Mouse (Mus musculus): Measurements from ENCODE around the gene Jagn1. TPM values are rescaled to one million over a fixed set of nuclear protein-coding genes. Genes with fewer than 3 reads are reported as not detected.

Jagn1 gene
- polyA plus RNA-seq, 1 experiment from 2014 or later: 104 TPM

- peaks cover 26% of the 10 kb centered on the region for H3K36me3 ChIP-seq
- peaks cover 15% of the 10 kb centered on the region for H3K4me1 ChIP-seq
- WGBS: 11% methylated on average over 16 of the region's 16 CpGs
- no peaks in the 10 kb centered on the region for H3K9me3 ChIP-seq (replicated peaks)
- peak overlapping the region; percentile 66 for H3K9ac ChIP-seq
- ATAC-seq (replicated peaks; ENCODE audit: low FRiP score): peak; percentile 77
- H3K4me2 ChIP-seq: peak overlapping the region; percentile 90
- peak overlapping the region; percentile 65 for H3K27ac ChIP-seq
- H3K4me3 ChIP-seq (replicated peaks): peak overlapping the region; percentile 63
- H3K27me3 ChIP-seq: no peaks in the 10 kb centered on the region
These were observed 23.7 kb upstream of the Jagn1 start for GRCm38 (mm10) chr6:113418441-113419198.

GRCm38 (mm10) chr6:113419199-113419587 is 23.2 kb upstream of the Jagn1 start, which contains the start of gene Rpusd3:
Gene Rpusd3 (minus strand): TSS chr6:113419340.
- Histone ChIP-seq H3K4me3 (replicated peaks) (peak within 1 kb of the TSS; percentile 63), H3K27me3 (no peaks in the 10 kb centered on the region), H3K9ac (peak within 1 kb of the TSS; percentile 66), H3K4me1 (peaks cover 15% of the 10 kb centered on the region), H3K4me2 (peak within 1 kb of the TSS; percentile 90), H3K27ac (peak within 1 kb of the TSS; percentile 65), H3K9me3 (replicated peaks) (no peaks in the 10 kb centered on the region), H3K36me3 (peaks cover 26% of the 10 kb centered on the region)
- ATAC-seq (replicated peaks; ENCODE audit: low FRiP score): peak; percentile 97
- under 1% methylated on average over 25 of the region's 25 CpGs for WGBS

- no peaks in the 10 kb centered on the region for H3K27me3 ChIP-seq
- H3K9me3 ChIP-seq (replicated peaks): peaks cover 3% of the 10 kb centered on the region; the same call in 1 of the 2 replicates
- H3K36me3 ChIP-seq: no peaks in the 10 kb centered on the region
- peaks cover 10% of the 10 kb centered on the region for H3K4me1 ChIP-seq
- no peak overlapping the region for H3K9ac ChIP-seq
- H3K4me2 ChIP-seq: no peak overlapping the region
- ATAC-seq (replicated peaks; ENCODE audit: low FRiP score): no peak
- no peak overlapping the region for H3K4me3 ChIP-seq (replicated peaks)
- 77% methylated on average over 4 of the region's 4 CpGs for WGBS
- H3K27ac ChIP-seq: no peak overlapping the region
These were observed 19.4 kb upstream of the Jagn1 start for GRCm38 (mm10) chr6:113423000-113423399.

GRCm38 (mm10) chr6:113424187-113424586 is 18.2 kb upstream of the Jagn1 start:
- ATAC-seq (replicated peaks; ENCODE audit: low FRiP score): no peak
- WGBS: 82% methylated on average over 7 of the region's 7 CpGs

GRCm38 (mm10) chr6:113426696-113427095 is 15.7 kb upstream of the Jagn1 start:
- peaks cover 3% of the 10 kb centered on the region; the same call in 1 of the 2 replicates for H3K9me3 ChIP-seq (replicated peaks)
- no peak for ATAC-seq (replicated peaks; ENCODE audit: low FRiP score)
- H3K27ac ChIP-seq: no peak overlapping the region
- H3K4me3 ChIP-seq (replicated peaks): no peak overlapping the region
- no peaks in the 10 kb centered on the region for H3K36me3 ChIP-seq
- H3K27me3 ChIP-seq: no peaks in the 10 kb centered on the region
- WGBS: 92% methylated on average over 4 of the region's 4 CpGs
- H3K4me1 ChIP-seq: no peaks in the 10 kb centered on the region
- no peak overlapping the region for H3K9ac ChIP-seq
- H3K4me2 ChIP-seq: no peak overlapping the region

More at GRCm38 (mm10) chr6:113424187-113424586, 18.2 kb upstream of the Jagn1 start:
- H3K4me3 ChIP-seq (replicated peaks): no peak overlapping the region
- H3K27ac ChIP-seq: no peak overlapping the region
- H3K4me1 ChIP-seq: peaks cover 3% of the 10 kb centered on the region
- no peaks in the 10 kb centered on the region for H3K27me3 ChIP-seq
- H3K9me3 ChIP-seq (replicated peaks): peaks cover 3% of the 10 kb centered on the region; the same call in 1 of the 2 replicates
- H3K9ac ChIP-seq: no peak overlapping the region
- H3K4me2 ChIP-seq: no peak overlapping the region
- no peaks in the 10 kb centered on the region for H3K36me3 ChIP-seq

- no peaks in the 10 kb centered on the region for H3K27me3 ChIP-seq
- no peak overlapping the region for H3K27ac ChIP-seq
- no peak for ATAC-seq (replicated peaks; ENCODE audit: low FRiP score)
- 0 out of 2 replicates have a peak, but pooled peaks cover 4% of the 10 kb centered on the region for H3K4me1 ChIP-seq
- no peak overlapping the region for H3K9ac ChIP-seq
- H3K9me3 ChIP-seq (replicated peaks): peaks cover 3% of the 10 kb centered on the region; the same call in 1 of the 2 replicates
- H3K36me3 ChIP-seq: no peaks in the 10 kb centered on the region
- 59% methylated on average over 3 of the region's 3 CpGs for WGBS
- H3K4me2 ChIP-seq: no peak overlapping the region
- no peak overlapping the region for H3K4me3 ChIP-seq (replicated peaks)
These were observed 15.0 kb upstream of the Jagn1 start for GRCm38 (mm10) chr6:113427397-113427796.

- Histone ChIP-seq H3K9ac (no peak overlapping the region), H3K4me2 (no peak overlapping the region), H3K4me1 (0 out of 2 replicates have a peak, but pooled peaks cover 4% of the 10 kb centered on the region), H3K4me3 (replicated peaks) (no peak overlapping the region), H3K27me3 (no peaks in the 10 kb centered on the region), H3K9me3 (replicated peaks) (peaks cover 3% of the 10 kb centered on the region; the same call in 1 of the 2 replicates), H3K27ac (no peak overlapping the region), H3K36me3 (no peaks in the 10 kb centered on the region)
- 89% methylated on average over 16 of the region's 16 CpGs for WGBS
- no peak for ATAC-seq (replicated peaks; ENCODE audit: low FRiP score)
These were observed 14.4 kb upstream of the Jagn1 start for GRCm38 (mm10) chr6:113428006-113428405.

GRCm38 (mm10) chr6:113429965-113430364 is 12.4 kb upstream of the Jagn1 start:
- no peak for ATAC-seq (replicated peaks; ENCODE audit: low FRiP score)
- peaks cover 3% of the 10 kb centered on the region; the same call in 1 of the 2 replicates for H3K9me3 ChIP-seq (replicated peaks)
- no peak overlapping the region for H3K27ac ChIP-seq
- 0 out of 2 replicates have a peak, but pooled peaks cover 4% of the 10 kb centered on the region for H3K4me1 ChIP-seq
- 75% methylated on average over 3 of the region's 3 CpGs for WGBS
- H3K9ac ChIP-seq: no peak overlapping the region
- no peaks in the 10 kb centered on the region for H3K27me3 ChIP-seq
- no peak overlapping the region for H3K4me3 ChIP-seq (replicated peaks)
- H3K4me2 ChIP-seq: no peak overlapping the region
- no peaks in the 10 kb centered on the region for H3K36me3 ChIP-seq

- H3K9me3 ChIP-seq (replicated peaks): peaks cover 3% of the 10 kb centered on the region; the same call in 1 of the 2 replicates
- no peak overlapping the region for H3K4me2 ChIP-seq
- H3K27me3 ChIP-seq: no peaks in the 10 kb centered on the region
- H3K9ac ChIP-seq: no peak overlapping the region
- no peak for ATAC-seq (replicated peaks; ENCODE audit: low FRiP score)
- 0 out of 2 replicates have a peak, but pooled peaks cover 4% of the 10 kb centered on the region for H3K4me1 ChIP-seq
- no peak overlapping the region for H3K4me3 ChIP-seq (replicated peaks)
- WGBS: 55% methylated on average over 3 of the region's 3 CpGs
- H3K36me3 ChIP-seq: no peaks in the 10 kb centered on the region
- no peak overlapping the region for H3K27ac ChIP-seq
These were observed 11.5 kb upstream of the Jagn1 start for GRCm38 (mm10) chr6:113430846-113431245.

- H3K27ac ChIP-seq: 0 out of 2 replicates have a peak overlapping the region, but pooled peaks have one; percentile 5
- H3K4me3 ChIP-seq (replicated peaks): no peak overlapping the region
- H3K4me2 ChIP-seq: no peak overlapping the region
- H3K4me1 ChIP-seq: 0 out of 2 replicates have a peak, but pooled peaks cover 4% of the 10 kb centered on the region
- 51% methylated on average over 3 of the region's 3 CpGs for WGBS
- ATAC-seq (replicated peaks; ENCODE audit: low FRiP score): no peak
- no peaks in the 10 kb centered on the region for H3K27me3 ChIP-seq
- H3K9ac ChIP-seq: no peak overlapping the region
- H3K36me3 ChIP-seq: no peaks in the 10 kb centered on the region
- H3K9me3 ChIP-seq (replicated peaks): peaks cover 3% of the 10 kb centered on the region; the same call in 1 of the 2 replicates
These were observed 10.6 kb upstream of the Jagn1 start for GRCm38 (mm10) chr6:113431801-113432200.

- Histone ChIP-seq H3K4me3 (replicated peaks) (no peak overlapping the region), H3K27ac (no peak overlapping the region), H3K4me1 (0 out of 2 replicates have a peak, but pooled peaks cover 4% of the 10 kb centered on the region), H3K4me2 (no peak overlapping the region), H3K9me3 (replicated peaks) (no peaks in the 10 kb centered on the region), H3K27me3 (no peaks in the 10 kb centered on the region), H3K9ac (no peak overlapping the region), H3K36me3 (no peaks in the 10 kb centered on the region)
- no peak for ATAC-seq (replicated peaks; ENCODE audit: low FRiP score)
- WGBS: 73% methylated on average over 3 of the region's 3 CpGs
These were observed 8.7 kb upstream of the Jagn1 start for GRCm38 (mm10) chr6:113433661-113434060.

GRCm38 (mm10) chr6:113434691-113435090 is 7.7 kb upstream of the Jagn1 start:
- Histone ChIP-seq H3K4me1 (0 out of 2 replicates have a peak, but pooled peaks cover 4% of the 10 kb centered on the region), H3K9ac (no peak overlapping the region), H3K36me3 (no peaks in the 10 kb centered on the region), H3K4me3 (replicated peaks) (no peak overlapping the region), H3K4me2 (no peak overlapping the region), H3K27me3 (no peaks in the 10 kb centered on the region), H3K9me3 (replicated peaks) (no peaks in the 10 kb centered on the region), H3K27ac (no peak overlapping the region)
- 71% methylated on average over 7 of the region's 7 CpGs for WGBS
- no peak for ATAC-seq (replicated peaks; ENCODE audit: low FRiP score)

Data from kidney, embryonic 15.5 days (tissue).